ENCODE assay signal across 29 mouse cellular contexts in the genomic region with DNA sequence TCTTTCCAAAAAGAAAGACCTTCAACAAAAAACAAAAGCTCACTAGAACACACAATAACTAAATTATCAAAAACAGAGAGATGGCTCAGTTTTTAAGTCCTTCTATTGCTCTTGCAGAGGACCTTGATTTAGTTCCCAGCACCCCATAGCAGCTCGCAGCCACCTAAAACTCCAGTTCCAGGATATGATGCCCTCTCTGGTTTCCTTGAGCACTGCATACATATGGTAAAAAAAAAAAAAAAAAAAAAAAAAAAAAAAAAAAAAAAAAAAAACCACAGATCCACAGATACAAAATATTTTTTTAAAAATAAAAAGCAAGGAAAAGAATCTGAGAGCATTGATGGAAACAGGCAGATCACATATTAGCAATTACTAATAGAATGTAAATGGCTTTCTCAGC.
"Had no signal": no experiment of that assay in that cellular context is flagged by ENCODE, and none has a peak within 500 bp of the region (broad histone marks: within the 10 kb centered on the region; RNA-seq: fewer than 3 reads in every experiment).

No protein-coding gene starts in this region.

- DNase-seq: heart, postnatal 10 days; heart, postnatal 14 days; heart, postnatal 36 days; heart, postnatal 4 days; kidney, adult 11 months; kidney, adult 18-20 months; kidney, adult 2 months; kidney, adult 8-10 months; kidney, adult 9 months; kidney, postnatal 10 days; kidney, postnatal 14 days; kidney, postnatal 25 days; kidney, postnatal 36 days; kidney, postnatal 4 days; layer of hippocampus, adult 9-11 months; layer of hippocampus, postnatal 36 days had no signal

- H3K9ac ChIP-seq: heart, embryonic 12.5 days; heart, embryonic 13.5 days; heart, embryonic 15.5 days; hindbrain, embryonic 12.5 days; hindbrain, embryonic 13.5 days; hindbrain, embryonic 14.5 days; hindbrain, embryonic 15.5 days; intestine, embryonic 15.5 days; kidney, embryonic 15.5 days had no signal

- H3K4me1 ChIP-seq: heart, embryonic 12.5 days; heart, embryonic 13.5 days; heart, embryonic 15.5 days; hindbrain, embryonic 10.5 days; hindbrain, embryonic 12.5 days; hindbrain, embryonic 13.5 days; hindbrain, embryonic 15.5 days; intestine, embryonic 15.5 days; kidney, embryonic 15.5 days had no signal

- H3K36me3 ChIP-seq: heart, embryonic 12.5 days; heart, embryonic 13.5 days; heart, embryonic 15.5 days; hindbrain, embryonic 10.5 days; hindbrain, embryonic 12.5 days; hindbrain, embryonic 13.5 days; hindbrain, embryonic 15.5 days; intestine, embryonic 15.5 days; kidney, embryonic 15.5 days had no signal

- H3K27ac ChIP-seq: heart, embryonic 13.5 days; heart, embryonic 15.5 days; hindbrain, embryonic 10.5 days; hindbrain, embryonic 12.5 days; hindbrain, embryonic 13.5 days; hindbrain, embryonic 14.5 days; hindbrain, embryonic 15.5 days; hindbrain, postnatal 0 days; intestine, embryonic 15.5 days; kidney, embryonic 15.5 days; kidney, postnatal 0 days; left cerebral cortex, adult 2 months had no signal

- H3K9me3 ChIP-seq: heart, embryonic 12.5 days; heart, embryonic 13.5 days; heart, embryonic 15.5 days; hindbrain, embryonic 10.5 days; hindbrain, embryonic 12.5 days; hindbrain, embryonic 13.5 days; hindbrain, embryonic 15.5 days; intestine, embryonic 15.5 days had no signal

- H3K27me3 ChIP-seq: heart, embryonic 12.5 days; heart, embryonic 13.5 days; heart, embryonic 15.5 days; hindbrain, embryonic 12.5 days; hindbrain, embryonic 13.5 days; hindbrain, embryonic 15.5 days; intestine, embryonic 15.5 days; kidney, embryonic 15.5 days had no signal

- H3K4me3 ChIP-seq: heart, embryonic 12.5 days; heart, embryonic 13.5 days; heart, embryonic 15.5 days; hindbrain, embryonic 10.5 days; hindbrain, embryonic 12.5 days; hindbrain, embryonic 13.5 days; hindbrain, embryonic 15.5 days; intestine, embryonic 15.5 days; kidney, embryonic 15.5 days; left cerebral cortex, adult 2 months had no signal
